In the genomic region with DNA sequence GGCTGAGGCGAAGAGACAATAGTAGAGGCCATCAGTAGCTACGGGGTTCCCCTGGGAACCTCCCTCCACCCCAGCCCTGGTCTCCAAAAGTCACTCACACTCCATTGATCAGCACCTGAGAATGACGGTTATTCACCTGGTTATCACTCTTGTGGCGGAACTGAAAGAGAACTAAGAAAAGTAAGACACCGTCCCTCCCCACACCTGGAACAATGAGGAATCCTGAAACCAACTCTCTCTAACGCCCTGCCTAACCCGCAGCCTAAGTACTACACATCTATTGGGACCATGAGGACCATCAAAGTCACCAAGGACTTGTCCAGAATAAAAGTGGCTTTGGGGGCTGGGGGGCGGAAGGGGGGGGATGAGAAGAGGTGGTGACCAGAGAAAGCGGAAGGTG, we compare ENCODE assay signal across 32 mouse cellular contexts.
"Had no signal": no experiment of that assay in that cellular context is flagged by ENCODE, and none has a peak within 500 bp of the region (broad histone marks: within the 10 kb centered on the region; RNA-seq: fewer than 3 reads in every experiment).

No protein-coding gene starts in this region.

- H3K9me3 ChIP-seq: heart, embryonic 12.5 days; heart, embryonic 13.5 days; heart, embryonic 15.5 days; hindbrain, embryonic 10.5 days; hindbrain, embryonic 12.5 days; hindbrain, embryonic 13.5 days; hindbrain, embryonic 15.5 days; intestine, embryonic 15.5 days; kidney, embryonic 15.5 days had no signal

- ATAC-seq: hindbrain, embryonic 16.5 days; inflammation-experienced regulatory T-cells, adult 6 months; intestine, embryonic 15.5 days; intestine, embryonic 16.5 days; intestine, postnatal 0 days had no signal

- H3K4me2 ChIP-seq: heart, embryonic 11.5 days; heart, embryonic 12.5 days; heart, embryonic 13.5 days; heart, embryonic 15.5 days; hindbrain, embryonic 12.5 days; intestine, embryonic 15.5 days; kidney, embryonic 15.5 days had no signal

- H3K4me3 ChIP-seq: heart, embryonic 12.5 days; heart, embryonic 13.5 days; heart, embryonic 15.5 days; hindbrain, embryonic 10.5 days; hindbrain, embryonic 12.5 days; hindbrain, embryonic 13.5 days; hindbrain, embryonic 15.5 days; intestine, embryonic 15.5 days; kidney, embryonic 15.5 days had no signal

- H3K27ac ChIP-seq: heart, embryonic 13.5 days; heart, embryonic 15.5 days; hindbrain, embryonic 10.5 days; hindbrain, embryonic 12.5 days; hindbrain, embryonic 13.5 days; hindbrain, embryonic 15.5 days; intestine, embryonic 15.5 days; kidney, embryonic 15.5 days; kidney, postnatal 0 days; left cerebral cortex, adult 2 months had no signal

- DNase-seq: heart, postnatal 10 days; heart, postnatal 14 days; heart, postnatal 36 days; heart, postnatal 4 days; kidney, adult 11 months; kidney, adult 18-20 months; kidney, adult 2 months; kidney, adult 8-10 months; kidney, adult 9 months; kidney, postnatal 10 days; kidney, postnatal 14 days; kidney, postnatal 25 days; kidney, postnatal 36 days; kidney, postnatal 4 days; layer of hippocampus, adult 9-11 months; layer of hippocampus, postnatal 36 days had no signal

- H3K9ac ChIP-seq: heart, embryonic 12.5 days; heart, embryonic 13.5 days; heart, embryonic 15.5 days; hindbrain, embryonic 12.5 days; intestine, embryonic 15.5 days; kidney, embryonic 15.5 days had no signal

- H3K27me3 ChIP-seq: heart, embryonic 12.5 days; heart, embryonic 13.5 days; heart, embryonic 15.5 days; hindbrain, embryonic 12.5 days; hindbrain, embryonic 13.5 days; hindbrain, embryonic 15.5 days; intestine, embryonic 15.5 days; kidney, embryonic 15.5 days had no signal
